Mouse (Mus musculus): ENCODE results near the gene Nrxn1. TPM values are rescaled to one million over a fixed set of nuclear protein-coding genes. Genes with fewer than 3 reads are reported as not detected.

The Nrxn1 gene
- polyA plus RNA-seq (2014; fragmentation: Illumina TruSeq; extraction: RNeasy Lipid Tissue Mini Kit (QIAGEN cat#74804); ENCODE audit: low read depth, low replicate concordance) = not detected

GRCm38 (mm10) chr17:91093042-91093080, at the start of gene Nrxn1:
Gene Nrxn1 (minus strand): TSS chr17:91093071.

